Mouse (Mus musculus) MEL (cell line): Measurements from ENCODE around the gene Spo11. TPM values are rescaled to one million over a fixed set of nuclear protein-coding genes. Genes with fewer than 3 reads are reported as not detected.

Experiments
- DNase-seq: peaks from one replicate; pipeline ENCODE4 v3.0.0; 2011; ENCODE audit warnings: low read depth, low spot score
- H3K27ac ChIP-seq: 2 replicates; pipeline ENCODE4 v1.5.1; 2012; ENCODE audit warnings: low read depth, mild to moderate bottlenecking, control low read depth, low read length, moderate library complexity; ENCODE audit not compliant: control insufficient read depth
- H3K27me3 ChIP-seq, 2 experiments: fragments of 150-350 bp in 1 of 2; sonication (generic) in 1 of 2; 2 replicates each; pipeline ENCODE4 v1.6.1; 2012; ENCODE audit warnings: low read length in 2 of 2, mild to moderate bottlenecking in 2 of 2, improper control_type of control experiment in 1 of 2, moderate library complexity in 1 of 2; ENCODE audit not compliant: insufficient read depth in 2 of 2, control insufficient read depth in 1 of 2
- H3K36me3 ChIP-seq, 2 experiments: 2 replicates each; pipeline ENCODE4 v1.6.1; 2012 to 2014; ENCODE audit warnings: low read length in 2 of 2, improper control_type of control experiment in 1 of 2, inconsistent platforms in 1 of 2, mild to moderate bottlenecking in 1 of 2; ENCODE audit not compliant: insufficient read depth in 2 of 2, control insufficient read depth in 1 of 2
- H3K4me1 ChIP-seq, 2 experiments: fragments of 150-350 bp in 1 of 2; sonication (generic) in 1 of 2; 2 replicates each; pipeline ENCODE4 v1.6.1; 2012; ENCODE audit warnings: low read length in 2 of 2, improper control_type of control experiment in 1 of 2, mild to moderate bottlenecking in 1 of 2; ENCODE audit not compliant: insufficient read depth in 2 of 2, control insufficient read depth in 1 of 2
- H3K4me3 ChIP-seq, 2 experiments: fragments of 150-350 bp in 1 of 2; sonication (generic) in 1 of 2; 2 replicates each; pipeline ENCODE4 v1.5.1; 2012; ENCODE audit warnings: low read depth in 2 of 2, low read length in 2 of 2, mild to moderate bottlenecking in 2 of 2, moderate library complexity in 2 of 2, control low read depth in 1 of 2, improper control_type of control experiment in 1 of 2; ENCODE audit not compliant: control insufficient read depth in 1 of 2, insufficient read depth in 1 of 2
- H3K79me2 ChIP-seq: 2 replicates; pipeline ENCODE4 v1.6.1; 2012; ENCODE audit warnings: mild to moderate bottlenecking, low read length, moderate library complexity; ENCODE audit not compliant: control insufficient read depth, poor library complexity, insufficient read depth
- H3K9ac ChIP-seq: 2 replicates; pipeline ENCODE4 v1.6.1; 2012; ENCODE audit warnings: low read depth, mild to moderate bottlenecking, control low read depth, low read length, moderate library complexity; ENCODE audit not compliant: control insufficient read depth, poor library complexity, severe bottlenecking
- H3K9me3 ChIP-seq: fragments of 150-350 bp; sonication (generic); replicated peaks from 2 replicates; pipeline ENCODE4 v1.6.1; 2012; ENCODE audit warnings: mild to moderate bottlenecking, low read length, improper control_type of control experiment, moderate library complexity; ENCODE audit not compliant: insufficient read depth
- BHLHE40 ChIP-seq: IDR thresholded peaks from 2 replicates; pipeline ENCODE4 v1.6.1; 2012; ENCODE audit warnings: low read depth, mild to moderate bottlenecking, inconsistent platforms, low read length, improper control_type of control experiment, borderline replicate concordance
- CHD2 ChIP-seq: IDR thresholded peaks from 2 replicates; pipeline ENCODE4 v1.6.1; 2011; ENCODE audit warnings: low read length, improper control_type of control experiment
- ELF1 ChIP-seq: IDR thresholded peaks from 2 replicates; pipeline ENCODE4 v1.6.1; 2014; ENCODE audit warnings: low read depth, mild to moderate bottlenecking, inconsistent platforms, low read length, improper control_type of control experiment, moderate library complexity
- EP300 ChIP-seq, 2 experiments: IDR thresholded peaks; 2 replicates each; pipeline ENCODE4 v1.6.1; 2011; ENCODE audit warnings: improper control_type of control experiment in 2 of 2, low read length in 2 of 2, low read depth in 1 of 2, mild to moderate bottlenecking in 1 of 2
- ETS1 ChIP-seq: IDR thresholded peaks from 2 replicates; pipeline ENCODE4 v1.6.1; 2012; ENCODE audit warnings: low read depth, mild to moderate bottlenecking, inconsistent platforms, low read length, improper control_type of control experiment, moderate library complexity
- HCFC1 ChIP-seq: IDR thresholded peaks from 2 replicates; pipeline ENCODE4 v1.6.1; 2012; ENCODE audit warnings: low read depth, mild to moderate bottlenecking, inconsistent platforms, low read length, improper control_type of control experiment, moderate library complexity
- JUND ChIP-seq: IDR thresholded peaks from 2 replicates; pipeline ENCODE4 v1.6.1; 2011; ENCODE audit warnings: low read depth, mild to moderate bottlenecking, improper control_type of control experiment, low read length
- KAT2A ChIP-seq: conservative IDR thresholded peaks from 2 replicates; pipeline ENCODE4 v1.6.1; 2012; ENCODE audit warnings: low read depth, low read length, improper control_type of control experiment, inconsistent platforms
- MAFK ChIP-seq: IDR thresholded peaks from 2 replicates; pipeline ENCODE4 v1.6.1; 2011; ENCODE audit warnings: low read depth, mild to moderate bottlenecking, low read length, improper control_type of control experiment, borderline replicate concordance
- MAX ChIP-seq: IDR thresholded peaks from 2 replicates; pipeline ENCODE4 v1.6.1; 2011; ENCODE audit warnings: low read length, improper control_type of control experiment
- MAZ ChIP-seq: IDR thresholded peaks from 2 replicates; pipeline ENCODE4 v1.6.1; 2012; ENCODE audit warnings: low read depth, mild to moderate bottlenecking, inconsistent platforms, low read length, improper control_type of control experiment
- MEF2A ChIP-seq: IDR thresholded peaks from 2 replicates; pipeline ENCODE4 v1.6.1; 2014; ENCODE audit warnings: low read depth, mild to moderate bottlenecking, inconsistent platforms, low read length, improper control_type of control experiment; ENCODE audit not compliant: poor library complexity, insufficient replicate concordance, severe bottlenecking; ENCODE audit errors: extremely low read depth
- MXI1 ChIP-seq: IDR thresholded peaks from 2 replicates; pipeline ENCODE4 v1.6.1; 2011; ENCODE audit warnings: mild to moderate bottlenecking, low read depth, low read length, improper control_type of control experiment
- MYC ChIP-seq: IDR thresholded peaks from 2 replicates; pipeline ENCODE4 v1.6.1; 2011; ENCODE audit warnings: low read depth, mild to moderate bottlenecking, low read length, improper control_type of control experiment, moderate library complexity
- NELFE ChIP-seq: IDR thresholded peaks from 2 replicates; pipeline ENCODE4 v1.6.1; 2011; ENCODE audit warnings: low read depth, low read length, improper control_type of control experiment
- NRF1 ChIP-seq: IDR thresholded peaks from 2 replicates; pipeline ENCODE4 v1.6.1; 2014; ENCODE audit warnings: low read depth, mild to moderate bottlenecking, inconsistent platforms, low read length, improper control_type of control experiment, moderate library complexity; ENCODE audit not compliant: poor library complexity, insufficient read depth, severe bottlenecking
- POLR2A ChIP-seq, 2 experiments: IDR thresholded peaks; 2 replicates each; pipeline ENCODE4 v1.6.1; 2011 to 2012; ENCODE audit warnings: low read length in 2 of 2, mild to moderate bottlenecking in 2 of 2, control low read depth in 1 of 2, improper control_type of control experiment in 1 of 2, low read depth in 1 of 2, moderate library complexity in 1 of 2; ENCODE audit not compliant: control insufficient read depth in 1 of 2, insufficient read depth in 1 of 2, poor library complexity in 1 of 2
- POLR2AphosphoS2 ChIP-seq: IDR thresholded peaks from 2 replicates; pipeline ENCODE4 v1.6.1; 2011; ENCODE audit warnings: low read length, improper control_type of control experiment
- POLR2AphosphoS5 ChIP-seq: IDR thresholded peaks from 2 replicates; pipeline ENCODE4 v1.6.1; 2012; ENCODE audit warnings: low read depth, borderline replicate concordance, mild to moderate bottlenecking, inconsistent platforms, low read length, moderate library complexity, mixed read lengths
- RAD21 ChIP-seq: IDR thresholded peaks from 2 replicates; pipeline ENCODE4 v1.6.1; 2011; ENCODE audit warnings: mild to moderate bottlenecking, low read depth, low read length, improper control_type of control experiment
- RCOR1 ChIP-seq: IDR thresholded peaks from 2 replicates; pipeline ENCODE4 v1.6.1; 2012; ENCODE audit warnings: low read depth, mild to moderate bottlenecking, inconsistent platforms, low read length, improper control_type of control experiment
- TCF12 ChIP-seq: IDR thresholded peaks from 2 replicates; pipeline ENCODE4 v1.6.1; 2014; ENCODE audit warnings: low read depth, mild to moderate bottlenecking, inconsistent platforms, low read length, improper control_type of control experiment, moderate library complexity
- USF1 ChIP-seq: IDR thresholded peaks from 2 replicates; pipeline ENCODE4 v1.6.1; 2014; ENCODE audit warnings: low read depth, mild to moderate bottlenecking, inconsistent platforms, low read length, improper control_type of control experiment, moderate library complexity
- USF2 ChIP-seq, 2 experiments: IDR thresholded peaks; 2 replicates each; pipeline ENCODE4 v1.6.1; 2011 to 2012; ENCODE audit warnings: improper control_type of control experiment in 2 of 2, low read length in 2 of 2, borderline replicate concordance in 1 of 2, inconsistent platforms in 1 of 2, low read depth in 1 of 2, mild to moderate bottlenecking in 1 of 2; ENCODE audit not compliant: insufficient read depth in 1 of 2
- ZMIZ1 ChIP-seq: IDR thresholded peaks from 2 replicates; pipeline ENCODE4 v1.6.1; 2012; ENCODE audit warnings: low read depth, mild to moderate bottlenecking, inconsistent platforms, low read length, improper control_type of control experiment, moderate library complexity
- polyA plus RNA-seq, 2 experiments: library from polyadenylated mRNA; stranded (reverse) in 1 of 2; unstranded in 1 of 2; fragments of >175 nt in 1 of 2; fragments of >200 nt in 1 of 2; gene quantifications; 2 replicates each; pipeline versions ENCODE4 v1.2.1 to v1.2.4; 2012; ENCODE audit warnings: low replicate concordance in 2 of 2, low read depth in 1 of 2; ENCODE audit not compliant: insufficient read length in 2 of 2, insufficient read depth in 1 of 2, missing spikeins in 1 of 2
- total RNA-seq: library from RNA; depleted of rRNA; stranded (reverse); fragments of 300-350 nt; gene quantifications from 2 replicates; pipeline ENCODE4 v1.2.3, GENCODE M21; 2012

The Spo11 gene
- total and polyA plus RNA-seq, 3 experiments = not detected

DNA sequence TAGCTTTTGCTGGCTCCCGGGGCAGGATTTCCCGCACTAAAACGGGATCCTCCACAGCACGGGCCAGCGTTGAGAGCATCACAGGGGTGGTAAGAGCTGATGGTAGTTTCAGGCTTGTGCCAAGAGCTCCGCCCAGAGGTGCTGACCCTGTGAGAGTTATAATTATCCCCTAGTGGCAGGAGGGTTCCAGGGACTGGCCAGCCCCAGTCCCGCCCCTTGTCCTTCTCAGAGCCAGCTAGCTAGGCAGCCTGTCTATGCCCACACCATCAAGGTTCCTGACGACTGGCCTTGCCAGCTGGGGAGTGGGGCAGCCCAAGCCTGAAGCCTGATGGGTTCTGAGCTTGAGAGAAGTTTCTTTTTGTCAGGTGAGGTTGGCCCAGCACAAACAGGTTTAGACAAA lies 41.1 kb downstream of the Spo11 start:
- Histone ChIP-seq H3K36me3 (peaks cover 0 to 23% of the 10 kb centered on the region in 2 experiments; a peak in 3 of 4 replicates), H3K4me1 (peaks cover 10 to 32% of the 10 kb centered on the region in 2 experiments), H3K9ac (peak overlapping the region; percentile 69), H3K4me3 (peak overlapping the region; percentile 31 to 48), H3K79me2 (peaks cover 20% of the 10 kb centered on the region), H3K9me3 (no peaks in the 10 kb centered on the region), H3K27me3 (no peaks in the 10 kb centered on the region), H3K27ac (peak overlapping the region; percentile 55)
- TF ChIP-seq NRF1 (no peak), ETS1 (no peak), POLR2AphosphoS2 (no peak), RCOR1 (no peak), JUND (no peak)
- DNase-seq = peak; percentile 44

DNA sequence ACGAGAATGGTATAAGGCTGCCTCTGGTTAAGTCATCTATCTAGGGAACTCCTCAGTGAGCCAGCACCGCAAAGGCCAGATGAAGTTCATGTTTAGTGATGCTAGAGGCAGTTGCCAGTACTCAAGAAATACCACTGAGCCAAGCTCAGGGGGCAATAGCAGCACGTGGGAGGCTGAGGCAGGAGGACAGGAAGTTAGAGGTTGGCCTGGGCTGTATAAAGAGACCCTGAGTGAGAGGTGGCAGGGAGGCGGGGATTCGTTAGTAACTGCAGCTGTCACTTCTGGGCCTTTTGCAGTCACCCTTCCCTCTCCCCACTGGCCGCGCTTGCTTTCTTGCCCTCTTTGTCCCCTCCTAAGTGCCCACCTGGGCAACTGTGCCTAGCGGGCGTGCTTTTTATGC lies 41.8 kb downstream of the Spo11 start:
- peaks cover 0 to 30% of the 10 kb centered on the region in 2 experiments; a peak in 3 of 4 replicates for H3K36me3 ChIP-seq
- peaks cover 13 to 38% of the 10 kb centered on the region in 2 experiments for H3K4me1 ChIP-seq
- H3K9ac ChIP-seq = peak overlapping the region; percentile 69
- no peaks in the 10 kb centered on the region for H3K27me3 ChIP-seq
- H3K9me3 ChIP-seq = no peaks in the 10 kb centered on the region
- peak; percentile 78 for DNase-seq
- peaks cover 26% of the 10 kb centered on the region for H3K79me2 ChIP-seq
- H3K27ac ChIP-seq = peak overlapping the region; percentile 55
- peak overlapping the region; percentile 48 to 53 for H3K4me3 ChIP-seq
- peak; percentile 29; the same call in 1 of the 2 replicates for TF ChIP-seq USF1
- TF ChIP-seq MAX = peak; percentile 18; the same call in 1 of the 2 replicates
- no peak for TF ChIP-seq MEF2A

GRCm38 (mm10) chr2:173019790-173020189 lies 42.3 kb downstream of the Spo11 start:
- peak; percentile 95 for DNase-seq
- no peaks in the 10 kb centered on the region for H3K9me3 ChIP-seq
- peaks cover 4 to 35% of the 10 kb centered on the region in 2 experiments; a peak in 3 of 4 replicates for H3K36me3 ChIP-seq
- peak overlapping the region; percentile 48 to 53 for H3K4me3 ChIP-seq
- peaks cover 31% of the 10 kb centered on the region for H3K79me2 ChIP-seq
- H3K27me3 ChIP-seq = no peaks in the 10 kb centered on the region
- H3K27ac ChIP-seq = peak overlapping the region; percentile 55
- H3K9ac ChIP-seq = peak overlapping the region; percentile 69
- H3K4me1 ChIP-seq = peaks cover 13 to 41% of the 10 kb centered on the region in 2 experiments
- TF ChIP-seq RAD21 (no peak), BHLHE40 (peak; percentile 100), NELFE (peak; percentile 56), MAZ (peak; percentile 94; the same call in 1 of the 2 replicates), ELF1 (peak; percentile 52; the same call in 1 of the 2 replicates), KAT2A (peak; percentile 69; the same call in 1 of the 2 replicates), MXI1 (peak; percentile 96), USF1 (peak; percentile 90), POLR2A (IDR thresholded peaks at IDR 0.05; ENCODE audit: control insufficient read depth in 1 of 2, insufficient read depth in 1 of 2, low read depth in 1 of 2, low read length in 2 of 2, poor library complexity in 1 of 2) (peak in 1 of 2 experiments; percentile 81; a peak in 2 of 4 replicates), POLR2AphosphoS5 (no peak), MAFK (no peak), USF2 (IDR thresholded peaks at IDR 0.05; ENCODE audit: borderline replicate concordance in 1 of 2, insufficient read depth in 1 of 2, low read depth in 1 of 2, low read length in 2 of 2) (peak in 1 of 2 experiments; percentile 34; a peak in 1 of 4 replicates), MYC (peak; percentile 98), CHD2 (peak; percentile 70), ZMIZ1 (no peak), EP300 (IDR thresholded peaks at IDR 0.05; ENCODE audit: low read depth in 1 of 2, low read length in 2 of 2) (peak in 1 of 2 experiments; percentile 50; a peak in 2 of 4 replicates), TCF12 (peak; percentile 53; the same call in 1 of the 2 replicates), HCFC1 (peak; percentile 94), ETS1 (peak; percentile 59; the same call in 1 of the 2 replicates)
